Mouse (Mus musculus): ENCODE data around the gene Dgki.

- TF ChIP-seq CTCF (IDR thresholded peaks at IDR 0.05; ENCODE audit: low read depth), result 0 out of 2 replicates have a peak, but pooled peaks have one; percentile 8
- no peak for TF ChIP-seq EP300 (IDR thresholded peaks at IDR 0.05; ENCODE audit: low read depth)
Observed at GRCm38 (mm10) chr6:37222016-37222415, 78.0 kb downstream of the Dgki start.

All from liver, embryonic 14.5 days (tissue).